Mouse (Mus musculus) olfactory bulb, adult 2 months (tissue): ENCODE data around the gene Rrp7a.

Experiments used
- CTCF ChIP-seq: fragments of 200-500 bp; IDR thresholded peaks from 2 replicates; pipeline ENCODE4 v1.5.1; 2012; ENCODE audit warnings: low read depth, mild to moderate bottlenecking, low read length, moderate library complexity; ENCODE audit not compliant: insufficient read depth
- POLR2A ChIP-seq: fragments of 200-500 bp; IDR thresholded peaks from 2 replicates; pipeline ENCODE4 v1.6.1; 2012; ENCODE audit warnings: mild to moderate bottlenecking, low read depth, low read length, moderate library complexity; ENCODE audit not compliant: insufficient read depth

- TF ChIP-seq CTCF (no peak), POLR2A (peak; percentile 89; the same call in 1 of the 2 replicates)
Measured at GRCm38 (mm10) chr15:83149196-83150072, 26.8 kb upstream of the Rrp7a start, which contains the start of gene Poldip3.
